Comparison of ENCODE assay signal across 8 mouse cellular contexts in genomic region chr19:36919466-36919865, GRCm38 (mm10). TPM values are rescaled to one million over a fixed set of nuclear protein-coding genes. Genes with fewer than 3 reads are reported as not detected.
DNase-seq lines count a peak whose midpoint lies in the region; ATAC-seq lines count a peak whose summit lies in the region.

Gene Fgfbp3 (minus strand): TSS chr19:36919615.

- H3K9me3 ChIP-seq in heart, embryonic 16.5 days (replicated peaks; ENCODE audit: control insufficient read depth, low read length), result no peaks in the 10 kb centered on the region
- no peaks in the 10 kb centered on the region for H3K9me3 ChIP-seq in embryonic facial prominence, embryonic 11.5 days (replicated peaks; ENCODE audit: control insufficient read depth, low read length)
- H3K9me3 ChIP-seq in limb, embryonic 11.5 days (ENCODE audit: control insufficient read depth, low read length), result no peaks in the 10 kb centered on the region
- no peaks in the 10 kb centered on the region for H3K9me3 ChIP-seq in neural tube, embryonic 13.5 days

- peak within 1 kb of the TSS; percentile 96 for H3K9ac ChIP-seq in heart, embryonic 16.5 days (ENCODE audit: low read length)
- H3K9ac ChIP-seq in embryonic facial prominence, embryonic 11.5 days (replicated peaks; ENCODE audit: low read length), result peak within 1 kb of the TSS; percentile 92
- peak within 1 kb of the TSS; percentile 90 for H3K9ac ChIP-seq in limb, embryonic 11.5 days (ENCODE audit: low read length)
- peak within 1 kb of the TSS; percentile 93 for H3K9ac ChIP-seq in neural tube, embryonic 13.5 days

- H3K27me3 ChIP-seq in heart, embryonic 16.5 days (ENCODE audit: control insufficient read depth, insufficient read depth, low read length), result no peaks in the 10 kb centered on the region
- H3K27me3 ChIP-seq in embryonic facial prominence, embryonic 11.5 days (ENCODE audit: control insufficient read depth, insufficient read depth, low read length), result no peaks in the 10 kb centered on the region
- no peaks in the 10 kb centered on the region for H3K27me3 ChIP-seq in limb, embryonic 11.5 days (ENCODE audit: control insufficient read depth, insufficient read depth, low read length)
- peaks cover 6% of the 10 kb centered on the region; the same call in 1 of the 2 replicates for H3K27me3 ChIP-seq in neural tube, embryonic 13.5 days

- no peaks in the 10 kb centered on the region for H3K36me3 ChIP-seq in heart, embryonic 16.5 days (ENCODE audit: control insufficient read depth, insufficient read depth)
- no peaks in the 10 kb centered on the region for H3K36me3 ChIP-seq in embryonic facial prominence, embryonic 11.5 days (replicated peaks; ENCODE audit: control insufficient read depth, insufficient read depth, low read depth, low read length)
- H3K36me3 ChIP-seq in limb, embryonic 11.5 days (ENCODE audit: control insufficient read depth, insufficient read depth, low read length), result no peaks in the 10 kb centered on the region
- no peaks in the 10 kb centered on the region for H3K36me3 ChIP-seq in neural tube, embryonic 13.5 days

- no peak for DNase-seq in heart, postnatal 14 days
- DNase-seq in embryonic facial prominence, embryonic 11.5 days (ENCODE audit: low spot score), result peak; percentile 38
- DNase-seq in limb, embryonic 11.5 days (ENCODE audit: low spot score), result no peak
- no peak for DNase-seq in frontal cortex, postnatal 14 days (ENCODE audit: low spot score in 2 of 2)

- ATAC-seq in heart, embryonic 16.5 days (replicated peaks; ENCODE audit: extremely low read depth, insufficient read depth, low FRiP score), result no peak
- peak; percentile 69 for ATAC-seq in CD4-positive, CD25-positive, alpha-beta regulatory T cell, adult 4 months
- no peak for ATAC-seq in embryonic facial prominence, embryonic 11.5 days (replicated peaks; ENCODE audit: insufficient number of reproducible peaks, low FRiP score, low TSS enrichment, low read depth)
- ATAC-seq in limb, embryonic 11.5 days (ENCODE audit: insufficient number of reproducible peaks, low FRiP score, low TSS enrichment, low read depth), result 0 out of 2 replicates have a peak, but pooled peaks have one; percentile 4
- peak; percentile 29; the same call in 1 of the 2 replicates for ATAC-seq in neural tube, embryonic 13.5 days (ENCODE audit: low read depth)
- no peak for ATAC-seq in cerebellum, adult (ENCODE audit: insufficient number of reproducible peaks, low FRiP score, low TSS enrichment)

- WGBS in heart, embryonic 16.5 days, result 12% methylated on average over 12 of the region's 12 CpGs
- WGBS in embryonic facial prominence, embryonic 11.5 days, result 8% methylated on average over 12 of the region's 12 CpGs
- WGBS in limb, embryonic 11.5 days, result 12% methylated on average over 12 of the region's 12 CpGs
- WGBS in neural tube, embryonic 13.5 days, result 6% methylated on average over 12 of the region's 12 CpGs

- H3K4me1 ChIP-seq in heart, embryonic 16.5 days (ENCODE audit: control insufficient read depth, insufficient read depth, low read length), result peaks cover 5% of the 10 kb centered on the region
- H3K4me1 ChIP-seq in embryonic facial prominence, embryonic 11.5 days (ENCODE audit: control insufficient read depth, insufficient read depth, low read length), result no peaks in the 10 kb centered on the region
- no peaks in the 10 kb centered on the region for H3K4me1 ChIP-seq in limb, embryonic 11.5 days (ENCODE audit: control insufficient read depth, insufficient read depth, low read length)
- H3K4me1 ChIP-seq in neural tube, embryonic 13.5 days (replicated peaks), result peaks cover 18% of the 10 kb centered on the region

- H3K4me3 ChIP-seq in heart, embryonic 16.5 days (ENCODE audit: low read length), result peak within 1 kb of the TSS; percentile 98
- peak within 1 kb of the TSS; percentile 89 for H3K4me3 ChIP-seq in embryonic facial prominence, embryonic 11.5 days (ENCODE audit: low read depth, low read length)
- peak within 1 kb of the TSS; percentile 87 for H3K4me3 ChIP-seq in limb, embryonic 11.5 days (ENCODE audit: low read depth, low read length)
- H3K4me3 ChIP-seq in neural tube, embryonic 13.5 days, result peak within 1 kb of the TSS; percentile 95

- peak within 1 kb of the TSS; percentile 92 for H3K4me2 ChIP-seq in heart, embryonic 16.5 days (ENCODE audit: low read depth, low read length)
- H3K4me2 ChIP-seq in embryonic facial prominence, embryonic 11.5 days (ENCODE audit: low read depth, low read length), result peak within 1 kb of the TSS; percentile 58
- H3K4me2 ChIP-seq in limb, embryonic 11.5 days (ENCODE audit: low read depth, severe bottlenecking), result peak within 1 kb of the TSS; percentile 73
- H3K4me2 ChIP-seq in neural tube, embryonic 13.5 days, result peak within 1 kb of the TSS; percentile 77

- intact Hi-C loops in heart, postnatal 14 days (cut with DNase I), result loop anchor here (2.0 to 5.0 kb wide), 2 partner anchors 37 to 103 kb away; no protein-coding TSS in a partner anchor

- peak within 1 kb of the TSS; percentile 94 for H3K27ac ChIP-seq in heart, embryonic 16.5 days (ENCODE audit: low read length)
- H3K27ac ChIP-seq in embryonic facial prominence, embryonic 11.5 days (replicated peaks; ENCODE audit: low read depth, low read length), result peak within 1 kb of the TSS; percentile 83
- peak within 1 kb of the TSS; percentile 80 for H3K27ac ChIP-seq in limb, embryonic 11.5 days (replicated peaks; ENCODE audit: low read depth, low read length)
- peak within 1 kb of the TSS; percentile 95 for H3K27ac ChIP-seq in neural tube, embryonic 13.5 days (replicated peaks)

RNA-seq across cellular contexts. Expression of gene Fgfbp3, which starts in this region (rescaled TPM):
- polyA plus RNA-seq in heart, embryonic 16.5 days (2015; fragmentation: Nextera tagmentation; extraction: Ambion mirVana), result 3.6 and 4.2 TPM in 2 replicates
- total RNA-seq in heart, postnatal 14 days (2021), result 1 to 10 TPM; 1.9 TPM
- not detected for polyA plus RNA-seq in CD4-positive, CD25-positive, alpha-beta regulatory T cell, adult 4 months (2017; shearing (Covaris generic))
- polyA plus RNA-seq in embryonic facial prominence, embryonic 11.5 days (2014; fragmentation: Nextera tagmentation; extraction: Ambion mirVana), result 8.6 and 10.7 TPM in 2 replicates
- 3.1 and 4.7 TPM in 2 replicates for polyA plus RNA-seq in limb, embryonic 11.5 days (2014; fragmentation: Nextera tagmentation; extraction: Ambion mirVana)
- 110 and 124 TPM in 2 replicates for polyA plus RNA-seq in neural tube, embryonic 13.5 days (2015; fragmentation: Nextera tagmentation; extraction: Ambion mirVana)

Comparison
In these comparisons a context has a peak if more than half of its experiments do, and no peak if none do; other contexts are left out.
1. Peak in ATAC-seq in CD4-positive, CD25-positive, alpha-beta regulatory T cell, adult 4 months; RNA of the gene not detected or under 1 TPM.
2. ATAC-seq: peak in limb, embryonic 11.5 days (single experiment) and neural tube, embryonic 13.5 days (single experiment); none in heart, embryonic 16.5 days (single experiment), embryonic facial prominence, embryonic 11.5 days (single experiment) and cerebellum, adult (single experiment).
3. Peak in every context shown above with its lines, with median percentiles within 50 percentile points of each other: H3K27ac ChIP-seq, H3K4me2 ChIP-seq, H3K4me3 ChIP-seq and H3K9ac ChIP-seq.